Mouse (Mus musculus) hindbrain, embryonic 12.5 days (tissue): ENCODE results near the gene Tmtc4. TPM values are rescaled to one million over a fixed set of nuclear protein-coding genes. Genes with fewer than 3 reads are reported as not detected.

Experiments used
- ATAC-seq: fragments of 200-750 bp; cut with Nextera tagmentation; 2 replicates; pipeline ENCODE4 v1.8.0; 2017; ENCODE audit warnings: moderate TSS enrichment; ENCODE audit not compliant: low FRiP score
- H3K27ac ChIP-seq: fragments of 300-500 bp; sonication (generic); 2 replicates; pipeline ENCODE4 v1.5.1; 2016; ENCODE audit warnings: mild to moderate bottlenecking
- H3K27me3 ChIP-seq: fragments of 300-500 bp; sonication (generic); 2 replicates; pipeline ENCODE4 v1.6.1; 2016; ENCODE audit warnings: mild to moderate bottlenecking
- H3K36me3 ChIP-seq: fragments of 300-500 bp; sonication (generic); 2 replicates; pipeline ENCODE4 v1.6.1; 2016; ENCODE audit warnings: mild to moderate bottlenecking
- H3K4me1 ChIP-seq: fragments of 300-500 bp; sonication (generic); 2 replicates; pipeline ENCODE4 v1.6.1; 2016
- H3K4me2 ChIP-seq: fragments of 300-500 bp; sonication (generic); replicated peaks from 2 replicates; pipeline ENCODE4 v1.6.1; 2016; ENCODE audit warnings: mild to moderate bottlenecking
- H3K4me3 ChIP-seq: fragments of 300-500 bp; sonication (generic); 2 replicates; pipeline ENCODE4 v1.5.1; 2016; ENCODE audit warnings: mild to moderate bottlenecking
- H3K9ac ChIP-seq: fragments of 300-500 bp; sonication (generic); 2 replicates; pipeline ENCODE4 v1.6.1; 2016; ENCODE audit warnings: mild to moderate bottlenecking, moderate library complexity
- H3K9me3 ChIP-seq: fragments of 300-500 bp; sonication (generic); replicated peaks from 2 replicates; pipeline ENCODE4 v1.6.1; 2016; ENCODE audit warnings: mild to moderate bottlenecking
- WGBS: fragments of 180-500 bp; shearing (Covaris S2); methylation state at CpG from one replicate; pipeline ENCODE4 v1.1.7; 2016; 5-methylcytosine and 5-hydroxymethylcytosine counted together
- polyA plus RNA-seq: library from polyadenylated mRNA; unstranded; fragments of >200 nt; fragmentation: Nextera tagmentation; extraction: Ambion mirVana; gene quantifications from 2 replicates; pipeline ENCODE4 v1.2.1, GENCODE M21; 2016

Gene Tmtc4
- polyA plus RNA-seq, 1 experiment from 2014 or later: 49.4 TPM

DNA sequence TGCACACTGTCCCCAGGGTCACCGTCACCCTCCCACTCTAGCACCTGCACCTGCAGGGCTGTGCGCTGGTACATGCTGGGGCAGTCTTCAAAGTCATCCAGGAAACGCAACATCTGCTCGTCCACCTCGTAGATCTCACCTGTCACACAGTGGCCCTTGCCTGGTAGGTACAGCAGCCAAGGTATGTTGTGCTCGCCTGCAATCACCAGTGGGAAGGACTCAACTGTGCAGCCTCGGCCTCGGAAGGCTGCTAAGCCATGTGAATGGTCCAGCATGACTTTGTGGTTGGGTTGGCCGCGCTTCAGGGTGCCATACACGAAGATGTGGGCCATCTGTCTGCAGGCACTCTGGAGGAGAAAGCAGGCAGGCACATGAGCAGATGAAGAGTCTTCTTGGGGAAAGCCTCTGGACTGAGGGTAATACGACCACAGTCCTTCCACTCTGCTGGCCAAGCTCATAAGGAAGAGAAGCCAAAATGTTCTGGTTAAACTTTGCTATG lies 92.3 kb downstream of the Tmtc4 start:
- H3K4me2 ChIP-seq: no peak overlapping the region
- H3K4me3 ChIP-seq: no peak overlapping the region
- 93% methylated on average over 12 of the region's 12 CpGs for WGBS
- ATAC-seq: no peak
- H3K9ac ChIP-seq: no peak overlapping the region
- no peaks in the 10 kb centered on the region for H3K9me3 ChIP-seq
- H3K4me1 ChIP-seq: peaks cover 2% of the 10 kb centered on the region; the same call in 1 of the 2 replicates
- no peak overlapping the region for H3K27ac ChIP-seq
- H3K36me3 ChIP-seq: 0 out of 2 replicates have a peak, but pooled peaks cover 3% of the 10 kb centered on the region
- no peaks in the 10 kb centered on the region for H3K27me3 ChIP-seq

DNA sequence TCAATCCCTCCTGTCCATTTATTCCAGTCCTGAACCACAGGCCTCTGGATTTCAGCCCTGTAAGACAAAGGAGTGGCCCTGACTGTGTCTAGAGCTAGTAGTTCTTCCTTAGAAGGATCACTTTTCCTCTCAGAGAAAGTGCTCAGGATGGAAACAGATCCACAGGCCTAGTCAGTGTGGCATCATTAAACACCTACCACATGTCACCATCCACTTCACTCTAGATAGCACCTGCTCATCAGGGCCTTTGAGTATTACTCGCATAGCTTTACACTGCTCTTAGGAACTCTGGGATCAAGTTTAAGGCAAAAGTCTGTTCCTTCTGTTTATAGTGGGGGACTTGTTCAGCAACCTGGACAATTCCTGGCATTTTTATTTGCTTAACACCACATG lies 95.4 kb downstream of the Tmtc4 start:
- no peak overlapping the region for H3K27ac ChIP-seq
- H3K27me3 ChIP-seq: no peaks in the 10 kb centered on the region
- H3K4me3 ChIP-seq: no peak overlapping the region
- no peaks in the 10 kb centered on the region for H3K9me3 ChIP-seq
- H3K9ac ChIP-seq: no peak overlapping the region
- no peak overlapping the region for H3K4me2 ChIP-seq
- H3K4me1 ChIP-seq: peaks cover 8% of the 10 kb centered on the region
- H3K36me3 ChIP-seq: 0 out of 2 replicates have a peak, but pooled peaks cover 3% of the 10 kb centered on the region
- no peak for ATAC-seq
- 97% methylated on average over 1 of the region's 1 CpGs for WGBS

DNA sequence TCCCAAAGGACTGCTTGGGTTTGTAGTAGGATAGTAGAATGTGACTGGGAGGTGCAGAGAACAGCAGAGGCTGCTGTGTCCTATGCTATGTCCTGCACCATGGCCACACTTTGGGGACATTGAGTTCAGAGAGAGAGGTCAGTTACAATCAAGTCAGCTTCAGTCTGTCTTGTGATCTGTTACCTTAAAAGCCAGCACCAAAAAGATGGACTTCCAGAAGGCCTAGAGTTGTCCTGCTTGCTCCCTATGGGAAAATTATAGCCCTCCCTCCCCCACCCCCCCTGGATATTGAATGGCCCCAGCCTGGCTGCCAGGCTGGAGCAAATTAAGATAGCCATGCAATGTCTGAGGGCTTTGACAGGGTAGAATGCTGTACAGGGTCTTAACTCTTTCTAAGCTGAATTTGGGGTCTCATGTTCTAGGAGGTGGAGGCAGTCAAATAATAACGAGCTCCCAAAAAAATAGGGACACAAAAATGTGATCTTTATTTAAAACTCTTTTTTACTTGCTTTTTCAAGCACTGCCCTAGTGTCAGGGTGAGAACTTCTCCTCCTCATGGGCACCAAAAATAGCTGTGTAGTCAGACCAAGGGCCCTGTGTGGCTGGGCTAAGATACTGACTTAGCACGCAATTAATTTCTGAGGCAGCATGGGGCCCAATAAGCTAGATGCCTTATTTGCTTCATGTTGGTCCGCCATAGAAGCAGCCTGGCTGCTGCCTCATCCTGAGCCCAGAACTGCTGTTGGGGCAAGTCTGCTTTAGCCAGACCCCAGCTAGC lies 95.9 kb downstream of the Tmtc4 start:
- 86% methylated on average over 3 of the region's 3 CpGs for WGBS
- no peaks in the 10 kb centered on the region for H3K27me3 ChIP-seq
- no peak overlapping the region for H3K27ac ChIP-seq
- H3K4me1 ChIP-seq: peaks cover 13% of the 10 kb centered on the region
- ATAC-seq: no peak
- H3K9ac ChIP-seq: no peak overlapping the region
- H3K9me3 ChIP-seq: no peaks in the 10 kb centered on the region
- H3K4me3 ChIP-seq: no peak overlapping the region
- H3K36me3 ChIP-seq: 0 out of 2 replicates have a peak, but pooled peaks cover 3% of the 10 kb centered on the region
- no peak overlapping the region for H3K4me2 ChIP-seq

DNA sequence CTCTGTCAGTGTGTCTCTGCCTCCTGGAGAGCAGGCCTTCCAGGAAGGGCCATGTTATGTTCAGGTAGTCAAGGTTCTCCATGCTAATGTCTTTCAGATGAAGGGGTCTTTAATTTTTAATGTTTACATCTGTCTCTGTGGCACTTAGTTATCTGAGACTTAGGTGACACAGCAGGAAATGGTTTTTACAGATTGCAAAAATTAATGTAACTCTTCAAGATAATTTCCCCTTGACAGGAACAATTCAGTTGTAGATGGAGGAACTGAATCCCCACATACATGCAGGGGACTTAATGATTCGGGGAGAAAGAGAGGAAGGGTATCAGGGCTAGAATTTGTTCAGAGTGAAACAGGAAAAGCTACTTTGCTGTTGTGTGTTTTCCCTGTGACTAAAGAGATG lies 96.6 kb downstream of the Tmtc4 start:
- no peak overlapping the region for H3K9ac ChIP-seq
- no peak for ATAC-seq
- 75% methylated on average over 1 of the region's 1 CpGs for WGBS
- no peak overlapping the region for H3K4me3 ChIP-seq
- no peak overlapping the region for H3K27ac ChIP-seq
- H3K36me3 ChIP-seq: 0 out of 2 replicates have a peak, but pooled peaks cover 3% of the 10 kb centered on the region
- no peak overlapping the region for H3K4me2 ChIP-seq
- no peaks in the 10 kb centered on the region for H3K27me3 ChIP-seq
- H3K9me3 ChIP-seq: no peaks in the 10 kb centered on the region
- peaks cover 20% of the 10 kb centered on the region for H3K4me1 ChIP-seq

DNA sequence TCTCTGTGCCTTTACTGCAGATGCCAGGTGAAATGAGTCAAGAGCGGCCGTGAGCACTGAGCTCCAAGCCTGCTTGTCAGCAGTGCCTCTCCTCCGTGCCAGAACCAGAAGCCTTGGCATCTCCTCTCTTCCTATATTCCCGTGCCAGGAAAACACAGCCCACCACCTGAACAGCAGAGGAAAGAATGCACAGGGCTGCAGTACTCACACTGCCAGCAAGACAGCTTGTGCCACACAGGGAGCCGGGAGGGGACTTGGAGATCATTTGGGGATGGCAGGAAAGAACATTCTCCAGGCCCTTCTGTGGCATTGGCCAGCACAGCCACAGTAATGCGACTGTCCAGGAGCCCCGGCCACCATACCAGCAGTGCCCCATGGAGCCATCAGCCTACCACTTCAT lies 97.9 kb downstream of the Tmtc4 start:
- Histone ChIP-seq H3K27me3 (no peaks in the 10 kb centered on the region), H3K4me2 (no peak overlapping the region), H3K9ac (no peak overlapping the region), H3K36me3 (no peaks in the 10 kb centered on the region), H3K4me3 (no peak overlapping the region), H3K27ac (no peak overlapping the region), H3K4me1 (peaks cover 29% of the 10 kb centered on the region), H3K9me3 (no peaks in the 10 kb centered on the region)
- ATAC-seq: no peak
- 92% methylated on average over 7 of the region's 7 CpGs for WGBS

DNA sequence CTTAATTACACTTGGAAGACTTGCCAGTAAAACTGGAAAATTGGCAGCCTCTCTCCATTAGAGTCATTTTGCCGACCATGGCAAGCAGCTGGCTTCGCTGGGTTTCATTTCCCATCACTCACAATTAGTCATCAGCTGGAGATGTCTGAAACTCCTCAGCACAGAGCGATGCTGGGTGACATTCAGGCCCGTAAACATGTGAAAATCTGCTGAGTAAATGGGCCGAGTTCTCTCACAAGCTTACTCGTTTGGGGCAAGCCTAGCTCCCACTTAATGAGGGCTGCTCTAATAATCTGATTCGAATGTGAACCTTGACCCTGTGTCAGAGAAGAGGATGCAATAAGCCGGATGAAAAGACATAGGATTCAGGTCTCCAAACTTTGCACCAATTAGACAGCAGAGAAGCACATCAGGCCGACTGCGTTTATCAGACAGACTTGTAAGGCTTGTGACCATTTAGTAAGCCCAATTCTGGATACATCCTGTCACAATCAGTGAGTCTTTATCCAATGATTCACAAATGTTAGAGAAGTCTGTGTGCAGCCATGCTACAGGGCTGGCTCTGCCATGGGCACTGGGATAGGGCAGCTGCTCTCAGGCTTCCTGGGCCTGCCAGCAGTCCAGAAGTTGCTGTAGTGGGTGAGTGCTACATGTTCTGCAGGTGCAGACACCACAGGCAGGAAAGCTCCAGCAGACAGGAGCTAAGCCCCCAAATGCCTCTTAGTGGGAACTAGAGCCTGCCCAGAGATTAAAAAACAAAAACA lies 99.8 kb downstream of the Tmtc4 start:
- Histone ChIP-seq H3K4me2 (no peak overlapping the region), H3K27me3 (no peaks in the 10 kb centered on the region), H3K36me3 (no peaks in the 10 kb centered on the region), H3K9me3 (no peaks in the 10 kb centered on the region), H3K4me3 (no peak overlapping the region), H3K9ac (no peak overlapping the region), H3K27ac (peak overlapping the region; percentile 19; the same call in 1 of the 2 replicates), H3K4me1 (peaks cover 29% of the 10 kb centered on the region)
- peak; percentile 68 for ATAC-seq
- WGBS: 51% methylated on average over 10 of the region's 10 CpGs

DNA sequence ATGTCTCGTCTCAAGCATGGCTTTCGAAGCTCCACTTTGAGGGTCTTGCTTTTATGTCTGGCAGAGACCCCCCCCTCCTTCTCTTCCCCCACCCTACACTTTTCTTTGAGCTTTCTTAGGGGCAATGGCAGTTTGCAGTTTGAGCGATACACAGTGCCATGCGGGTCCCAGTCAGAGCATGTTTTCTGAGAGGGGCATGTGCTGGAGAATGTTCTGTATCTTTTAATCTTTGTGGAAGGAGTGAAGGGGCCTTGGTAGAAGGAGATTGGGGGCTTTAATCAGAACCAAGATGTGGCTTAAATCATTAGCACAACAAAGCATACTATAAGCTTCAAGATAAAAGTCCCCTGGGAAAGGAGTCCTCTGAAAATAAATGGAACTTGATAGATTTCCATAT lies 100.4 kb downstream of the Tmtc4 start:
- no peak overlapping the region for H3K4me2 ChIP-seq
- H3K9me3 ChIP-seq: no peaks in the 10 kb centered on the region
- H3K27ac ChIP-seq: peak overlapping the region; percentile 73
- no peak overlapping the region for H3K4me3 ChIP-seq
- peak overlapping the region; percentile 10; the same call in 1 of the 2 replicates for H3K9ac ChIP-seq
- no peaks in the 10 kb centered on the region for H3K36me3 ChIP-seq
- peak; percentile 51 for ATAC-seq
- 61% methylated on average over 4 of the region's 4 CpGs for WGBS
- no peaks in the 10 kb centered on the region for H3K27me3 ChIP-seq
- H3K4me1 ChIP-seq: peaks cover 29% of the 10 kb centered on the region

DNA sequence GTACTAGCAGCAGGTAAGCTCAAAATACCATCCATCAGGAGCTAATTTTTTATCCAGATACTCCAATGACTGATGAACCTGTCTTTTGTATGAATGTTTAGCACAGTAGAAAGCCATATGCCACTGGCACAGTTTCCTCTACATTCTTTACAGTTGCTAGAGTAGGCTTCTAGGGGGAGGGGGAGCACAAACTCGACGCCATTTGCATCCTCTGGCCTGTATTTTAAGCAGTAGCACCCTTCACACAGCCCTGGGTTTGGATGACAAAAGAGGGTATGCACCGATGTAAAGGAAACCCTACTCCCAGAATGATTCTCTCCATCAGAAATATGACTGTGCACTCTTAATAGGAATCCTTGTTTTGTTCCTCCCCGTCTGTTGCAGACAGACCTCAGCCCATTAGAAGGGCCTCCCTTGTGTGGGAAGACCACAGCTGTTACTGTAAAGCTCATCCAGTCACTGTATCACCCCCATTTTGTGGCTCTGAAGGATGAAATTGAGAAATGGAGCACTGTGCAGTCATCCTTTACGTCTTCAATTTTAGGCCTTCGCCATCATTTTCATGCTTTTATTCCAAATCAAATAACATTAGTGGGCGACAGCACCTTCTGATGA lies 100.9 kb downstream of the Tmtc4 start:
- ATAC-seq: peak; percentile 75
- H3K27me3 ChIP-seq: no peaks in the 10 kb centered on the region
- H3K36me3 ChIP-seq: no peaks in the 10 kb centered on the region
- no peak overlapping the region; the same call in 1 of the 2 replicates for H3K9ac ChIP-seq
- 49% methylated on average over 7 of the region's 7 CpGs for WGBS
- H3K4me1 ChIP-seq: peaks cover 29% of the 10 kb centered on the region
- H3K4me2 ChIP-seq: no peak overlapping the region
- H3K9me3 ChIP-seq: no peaks in the 10 kb centered on the region
- no peak overlapping the region for H3K4me3 ChIP-seq
- H3K27ac ChIP-seq: peak overlapping the region; percentile 73

DNA sequence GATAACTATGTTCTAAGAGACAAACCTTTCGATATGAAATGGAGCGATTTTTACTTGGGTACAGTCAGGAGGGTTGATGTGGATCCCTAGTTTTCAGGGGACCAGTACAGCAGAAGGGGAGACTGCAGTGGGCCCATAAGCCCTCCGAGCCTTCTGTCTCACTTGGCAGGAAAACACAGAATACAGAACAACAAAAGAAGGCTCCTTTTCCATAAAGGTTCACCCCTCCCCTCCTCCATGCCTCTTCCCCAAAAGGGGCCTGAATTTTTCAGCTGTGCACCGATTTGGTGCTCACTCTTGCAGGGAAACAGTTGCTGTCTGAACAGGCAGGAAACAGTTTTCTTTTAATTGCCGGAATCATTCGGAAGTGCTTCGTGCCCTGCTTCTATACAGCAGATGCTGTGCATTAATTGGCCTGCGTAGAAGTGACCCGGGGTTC lies 101.6 kb downstream of the Tmtc4 start:
- Histone ChIP-seq H3K4me2 (no peak overlapping the region), H3K4me3 (no peak overlapping the region), H3K9me3 (no peaks in the 10 kb centered on the region), H3K36me3 (no peaks in the 10 kb centered on the region), H3K27me3 (no peaks in the 10 kb centered on the region), H3K27ac (peak overlapping the region; percentile 73), H3K4me1 (peaks cover 27% of the 10 kb centered on the region), H3K9ac (no peak overlapping the region)
- WGBS: 47% methylated on average over 9 of the region's 9 CpGs
- peak; percentile 30 for ATAC-seq

DNA sequence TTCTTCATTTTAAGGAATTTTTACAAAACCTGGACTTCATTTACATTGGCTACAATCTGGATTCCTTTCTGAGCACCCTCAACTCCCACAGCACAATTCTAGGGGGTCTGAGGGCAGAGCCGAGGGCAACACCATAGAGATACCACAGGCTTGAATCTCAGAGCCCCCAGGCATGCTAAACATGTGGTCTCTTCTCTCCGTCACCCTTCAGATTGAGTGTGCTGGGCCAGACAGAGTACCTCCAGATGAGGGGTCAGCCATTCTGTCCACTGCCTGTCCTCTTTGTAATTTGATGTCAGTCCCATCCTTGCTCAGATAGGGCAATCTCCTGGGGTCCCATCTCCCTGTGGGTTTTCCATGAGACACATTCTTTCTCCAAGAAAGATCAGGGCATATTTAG lies 102.1 kb downstream of the Tmtc4 start:
- peaks cover 3% of the 10 kb centered on the region; the same call in 1 of the 2 replicates for H3K27me3 ChIP-seq
- H3K9me3 ChIP-seq: no peaks in the 10 kb centered on the region
- H3K4me3 ChIP-seq: no peak overlapping the region
- no peak overlapping the region for H3K4me2 ChIP-seq
- peak overlapping the region; percentile 73 for H3K27ac ChIP-seq
- WGBS: 44% methylated on average over 2 of the region's 2 CpGs
- H3K36me3 ChIP-seq: no peaks in the 10 kb centered on the region
- H3K9ac ChIP-seq: no peak overlapping the region
- no peak for ATAC-seq
- H3K4me1 ChIP-seq: peaks cover 27% of the 10 kb centered on the region

DNA sequence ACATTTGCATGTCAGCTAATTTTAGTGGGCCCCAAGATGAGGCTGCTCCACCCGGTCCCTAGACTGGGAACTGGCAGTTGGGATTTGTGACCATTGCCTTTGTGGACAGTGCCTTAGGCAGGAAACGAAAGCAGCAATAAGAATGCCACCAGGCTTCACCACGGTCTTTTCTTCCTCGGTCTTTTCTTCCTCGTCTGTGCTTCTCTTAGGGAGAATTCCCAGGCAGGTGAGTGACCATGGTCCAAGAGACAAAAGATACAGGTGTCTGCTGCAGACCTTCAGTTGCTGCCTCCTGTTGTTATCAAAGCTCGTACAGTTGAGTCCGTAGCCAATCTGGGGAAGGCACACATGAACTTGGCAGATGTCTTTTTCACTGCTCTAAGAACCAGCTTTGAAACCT lies 103.5 kb downstream of the Tmtc4 start:
- no peaks in the 10 kb centered on the region for H3K36me3 ChIP-seq
- H3K9ac ChIP-seq: no peak overlapping the region
- H3K27me3 ChIP-seq: peaks cover 4% of the 10 kb centered on the region; the same call in 1 of the 2 replicates
- H3K27ac ChIP-seq: no peak overlapping the region
- H3K4me2 ChIP-seq: no peak overlapping the region
- H3K4me1 ChIP-seq: peaks cover 33% of the 10 kb centered on the region
- 65% methylated on average over 7 of the region's 7 CpGs for WGBS
- ATAC-seq: no peak
- no peak overlapping the region for H3K4me3 ChIP-seq
- no peaks in the 10 kb centered on the region for H3K9me3 ChIP-seq

DNA sequence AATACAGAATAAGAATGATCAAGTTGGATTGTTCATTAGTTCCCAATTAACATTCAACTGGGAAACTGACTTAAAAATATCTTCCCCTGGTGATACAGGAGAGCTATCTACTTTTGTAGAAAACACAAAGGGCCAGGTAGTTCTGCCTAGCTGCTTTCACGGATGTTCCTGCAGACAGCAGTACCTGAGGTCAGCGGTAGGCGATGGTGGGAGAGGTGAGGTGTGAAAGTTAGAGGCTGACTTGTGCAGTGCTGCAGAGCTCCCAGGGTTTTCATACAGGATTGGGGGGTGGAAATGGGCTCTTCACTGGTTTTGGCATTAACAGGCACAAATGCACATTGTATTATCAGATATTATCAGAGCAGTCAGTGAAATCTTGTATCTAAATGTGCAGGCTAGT lies 106.0 kb downstream of the Tmtc4 start:
- H3K27ac ChIP-seq: no peak overlapping the region
- H3K4me2 ChIP-seq: no peak overlapping the region
- H3K27me3 ChIP-seq: peaks cover 7% of the 10 kb centered on the region
- H3K9me3 ChIP-seq: no peaks in the 10 kb centered on the region
- H3K9ac ChIP-seq: no peak overlapping the region
- ATAC-seq: no peak
- WGBS: 80% methylated on average over 3 of the region's 3 CpGs
- peaks cover 25% of the 10 kb centered on the region for H3K4me1 ChIP-seq
- H3K36me3 ChIP-seq: no peaks in the 10 kb centered on the region
- no peak overlapping the region for H3K4me3 ChIP-seq
